Mouse (Mus musculus) left cerebral cortex, adult 2 months (tissue): ENCODE results near the gene Gch1. TPM values are rescaled to one million over a fixed set of nuclear protein-coding genes. Genes with fewer than 3 reads are reported as not detected.

Source experiments
- DNase-seq, 2 experiments: peaks; one replicate each; pipeline ENCODE4 v3.0.0; 2021 to 2022; ENCODE audit warnings: low spot score in 2 of 2, mixed read lengths in 1 of 2; ENCODE audit errors: extremely low spot score in 1 of 2
- H3K27ac ChIP-seq: fragments of 200-600 bp; 2 replicates; pipeline ENCODE4 v1.8.1; 2022
- H3K4me3 ChIP-seq: fragments of 200-600 bp; 2 replicates; pipeline ENCODE4 v1.8.1; 2022
- CTCF ChIP-seq: fragments of 200-600 bp; IDR thresholded peaks from 2 replicates; pipeline ENCODE4 v1.8.1; 2022; ENCODE audit warnings: antibody characterized with exemption, mild to moderate bottlenecking, moderate library complexity
- intact Hi-C: fragments of 180-260 bp; cut with DNase I; formaldehyde crosslinking; loops from one replicate; pipeline ENCODE4 v1.15.1; 2025
- total RNA-seq, 2 experiments: library from RNA; stranded (reverse); gene quantifications; 2 replicates each; pipeline ENCODE4 v1.2.3; 2021

Gene Gch1
- total RNA-seq, 2 experiments from 2014 or later: 1.2 to 1.9 TPM

- H3K4me3 ChIP-seq: no peak overlapping the region
- intact Hi-C loops: no loop called here
- no peak for DNase-seq
- TF ChIP-seq CTCF: no peak
- H3K27ac ChIP-seq: no peak overlapping the region
These were observed 7.5 kb upstream of the Gch1 start for GRCm38 (mm10) chr14:47196711-47197110.

GRCm38 (mm10) chr14:47194096-47194495 lies 4.9 kb upstream of the Gch1 start:
- H3K27ac ChIP-seq: no peak overlapping the region
- TF ChIP-seq CTCF: no peak; the same call in none of the 2 replicates
- no peak for DNase-seq
- intact Hi-C loops: no loop called here
- no peak overlapping the region for H3K4me3 ChIP-seq

GRCm38 (mm10) chr14:47193506-47193905 lies 4.3 kb upstream of the Gch1 start:
- intact Hi-C loops: no loop called here
- Histone ChIP-seq H3K4me3 (no peak overlapping the region), H3K27ac (no peak overlapping the region)
- DNase-seq: no peak
- no peak for TF ChIP-seq CTCF

- Histone ChIP-seq H3K4me3 (no peak overlapping the region), H3K27ac (no peak overlapping the region)
- no peak for TF ChIP-seq CTCF
- intact Hi-C loops: no loop called here
- DNase-seq: no peak
These were observed 2.6 kb upstream of the Gch1 start for GRCm38 (mm10) chr14:47191861-47192260.

DNA sequence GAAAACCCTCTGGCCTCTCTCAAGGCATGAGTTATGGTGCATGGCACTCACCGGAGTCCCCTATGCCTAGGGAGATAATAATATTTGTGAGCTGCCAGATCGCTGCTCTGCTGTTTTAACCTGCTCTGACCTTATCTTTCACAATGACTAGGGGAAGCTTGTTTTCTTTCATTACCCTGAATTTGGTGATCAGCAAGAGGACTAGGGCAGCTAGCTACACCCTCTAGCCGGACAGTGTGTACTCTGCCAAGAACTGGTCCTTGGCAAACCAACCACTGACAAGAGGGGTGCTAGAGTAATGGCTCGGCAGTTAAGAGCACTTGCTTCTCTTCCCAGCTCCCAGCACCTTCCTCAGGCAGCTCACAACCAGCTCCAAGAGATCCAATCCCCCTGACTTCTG lies 1.4 kb upstream of the Gch1 start:
- DNase-seq: no peak
- H3K27ac ChIP-seq: no peak overlapping the region
- no peak overlapping the region for H3K4me3 ChIP-seq
- intact Hi-C loops: no loop called here
- no peak for TF ChIP-seq CTCF

GRCm38 (mm10) chr14:47189635-47189955 lies 382 bp upstream of the Gch1 start:
- Histone ChIP-seq H3K27ac (no peak overlapping the region), H3K4me3 (peak overlapping the region; percentile 73)
- no peak for TF ChIP-seq CTCF
- intact Hi-C loops: loop anchor here (5.0 kb wide), 2 partner anchors 68 to 307 kb away; partner anchors contain the start of gene Samd4
- DNase-seq: no peak

- DNase-seq: no peak
- Histone ChIP-seq H3K27ac (peak overlapping the region; percentile 2), H3K4me3 (peak overlapping the region; percentile 73)
- no peak for TF ChIP-seq CTCF
- intact Hi-C loops: loop anchor here (5.0 kb wide), 2 partner anchors 69 to 306 kb away; partner anchors contain the start of gene Samd4
These were observed 752 bp downstream of the Gch1 start for GRCm38 (mm10) chr14:47188475-47188847.

DNA sequence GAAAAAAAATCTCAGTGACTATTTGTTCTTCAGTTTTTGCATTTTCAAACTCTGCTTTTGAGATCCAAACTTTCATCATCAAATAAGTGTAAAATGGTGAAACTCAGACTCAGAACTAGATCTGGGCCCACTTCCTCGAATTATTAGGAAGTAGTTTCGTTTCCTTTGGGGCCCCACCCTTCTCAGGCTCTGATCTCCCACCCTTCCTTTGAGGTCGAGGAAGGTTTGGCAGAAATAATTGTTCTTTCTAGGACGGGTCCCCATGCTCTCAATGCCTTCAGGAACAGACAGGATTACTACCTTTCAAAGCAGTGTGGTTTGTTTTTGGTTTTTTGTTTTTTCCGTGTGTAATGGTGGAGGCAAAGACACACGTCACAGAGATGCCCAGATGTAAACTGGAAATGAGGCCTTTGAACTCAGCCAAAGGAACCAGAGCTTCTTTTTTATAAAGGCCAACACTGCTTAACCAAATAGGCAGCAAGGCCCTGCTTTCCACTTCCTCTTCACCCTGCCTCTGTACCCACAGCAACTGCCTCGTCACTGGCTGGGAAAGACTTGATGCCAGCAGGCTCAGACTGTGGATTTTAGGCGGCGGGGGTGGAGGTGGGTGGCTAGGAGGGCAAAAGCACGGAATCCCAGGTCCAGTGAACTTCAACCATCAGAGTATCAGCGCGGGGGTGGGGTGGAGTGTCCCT lies 1.4 kb downstream of the Gch1 start:
- no peak for TF ChIP-seq CTCF
- H3K27ac ChIP-seq: peak overlapping the region; percentile 32; the same call in 1 of the 2 replicates
- intact Hi-C loops: loop anchor here (5.0 kb wide), 2 partner anchors 69 to 306 kb away; partner anchors contain the start of gene Samd4
- H3K4me3 ChIP-seq: peak overlapping the region; percentile 73; the same call in 1 of the 2 replicates
- no peak for DNase-seq

- intact Hi-C loops: loop anchor here (5.0 kb wide), 2 partner anchors 70 to 305 kb away; partner anchors contain the start of gene Samd4
- TF ChIP-seq CTCF: no peak
- DNase-seq: no peak
- peak overlapping the region; percentile 32; the same call in 1 of the 2 replicates for H3K27ac ChIP-seq
- H3K4me3 ChIP-seq: no peak overlapping the region
These were observed 2.0 kb downstream of the Gch1 start for GRCm38 (mm10) chr14:47187261-47187660.

GRCm38 (mm10) chr14:47186561-47186960 lies 2.7 kb downstream of the Gch1 start:
- H3K27ac ChIP-seq: no peak overlapping the region
- no peak for TF ChIP-seq CTCF
- intact Hi-C loops: loop anchor here (5.0 kb wide), 2 partner anchors 71 to 304 kb away; partner anchors contain the start of gene Samd4
- H3K4me3 ChIP-seq: no peak overlapping the region
- no peak for DNase-seq

- DNase-seq: peak; percentile 28 to 37
- TF ChIP-seq CTCF: peak; percentile 59
- Histone ChIP-seq H3K27ac (no peak overlapping the region), H3K4me3 (no peak overlapping the region)
- intact Hi-C loops: no loop called here
These were observed 7.5 kb downstream of the Gch1 start for GRCm38 (mm10) chr14:47181497-47182290.

GRCm38 (mm10) chr14:47178851-47179250 lies 10.4 kb downstream of the Gch1 start:
- H3K27ac ChIP-seq: no peak overlapping the region
- no peak overlapping the region for H3K4me3 ChIP-seq
- intact Hi-C loops: no loop called here
- TF ChIP-seq CTCF: no peak
- DNase-seq: no peak
